Mouse (Mus musculus) testis, adult 2 months (tissue): Measurements from ENCODE around the gene Rims1.

ENCODE experiments used
- CTCF ChIP-seq: fragments of 200-500 bp; IDR thresholded peaks from 2 replicates; pipeline ENCODE4 v1.5.1; 2012; ENCODE audit warnings: low read depth, mild to moderate bottlenecking, inconsistent platforms, low read length, moderate library complexity; ENCODE audit not compliant: control insufficient read depth, insufficient read depth, insufficient replicate concordance
- POLR2A ChIP-seq: fragments of 200-500 bp; IDR thresholded peaks from 2 replicates; pipeline ENCODE4 v1.6.1; 2012; ENCODE audit warnings: low read depth, mild to moderate bottlenecking, inconsistent platforms, low read length, moderate library complexity; ENCODE audit not compliant: control insufficient read depth

DNA sequence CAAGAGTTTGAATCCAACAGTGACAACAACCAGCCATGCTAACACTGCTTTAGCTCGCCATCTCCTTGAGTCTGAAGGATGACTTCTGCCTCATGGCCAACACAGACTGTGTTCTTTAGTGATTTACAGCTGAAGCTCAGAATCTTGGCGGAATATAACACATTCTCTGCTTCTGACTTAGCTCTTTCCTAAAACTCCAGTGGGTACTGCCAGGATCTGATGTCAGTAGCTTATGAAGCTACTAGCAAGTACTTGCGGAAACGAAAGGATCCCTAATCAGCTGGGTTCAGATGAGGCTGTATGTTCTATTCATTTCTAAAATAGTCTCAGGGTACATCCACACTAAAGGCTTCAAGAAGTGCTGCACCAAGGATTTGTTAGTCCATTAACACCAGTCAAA is 290.7 kb downstream of the Rims1 start:
- TF ChIP-seq CTCF (no peak), POLR2A (no peak)
